Mouse (Mus musculus): Measurements from ENCODE around the gene Asap3. TPM values are rescaled to one million over a fixed set of nuclear protein-coding genes. Genes with fewer than 3 reads are reported as not detected.
A peak's percentile ranks its signal among the peaks of the same experiment; 100 is the strongest.

The Asap3 gene
- polyA plus RNA-seq, 1 experiment from 2014 or later: 1.5 TPM

DNA sequence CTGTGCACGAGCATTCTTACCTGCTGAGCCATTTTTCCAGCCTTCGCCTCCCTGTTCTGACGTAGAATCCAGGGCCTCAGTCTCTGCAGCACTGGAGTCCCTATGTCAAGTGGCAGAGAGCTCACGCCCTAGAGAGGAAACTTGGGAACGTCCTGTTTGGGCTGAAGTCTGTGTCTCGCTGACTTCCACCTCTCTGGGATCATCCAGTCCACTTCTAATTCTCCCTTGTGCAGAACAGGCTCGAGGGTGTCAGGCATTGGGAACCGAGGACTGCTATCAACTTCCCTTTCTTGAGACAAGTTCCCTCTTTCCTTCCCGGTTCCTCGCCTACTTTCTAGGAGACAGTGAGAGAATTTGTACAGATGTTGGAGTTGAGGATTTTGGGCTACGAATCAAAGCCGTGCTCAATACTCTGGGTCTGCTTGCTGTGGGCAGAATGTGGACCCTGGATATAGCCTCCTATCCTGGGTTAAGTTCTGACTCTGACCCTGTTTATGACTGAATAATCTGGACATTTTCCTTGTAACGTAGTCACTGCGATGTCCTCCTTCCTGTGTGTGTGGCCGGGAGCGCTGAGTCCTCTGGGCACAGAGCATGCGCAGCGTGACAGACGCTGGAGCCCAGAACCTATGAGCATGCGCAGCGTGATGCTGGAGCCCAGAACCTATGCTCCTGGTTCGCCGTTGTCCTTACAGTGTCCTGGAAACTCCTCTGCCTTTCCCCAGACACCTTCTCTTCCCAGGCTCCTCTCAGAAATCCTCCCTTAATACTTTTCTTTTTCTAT is 18.7 kb downstream of the Asap3 start:
- Histone ChIP-seq H3K9ac (ENCODE audit: low read length) (no peak overlapping the region), H3K27me3 (ENCODE audit: control insufficient read depth, insufficient read depth, low read length) (no peaks in the 10 kb centered on the region), H3K4me2 (ENCODE audit: low read length) (no peak overlapping the region), H3K9me3 (ENCODE audit: control insufficient read depth, low read length) (no peaks in the 10 kb centered on the region), H3K27ac (replicated peaks in 1 of 2; ENCODE audit: control insufficient read depth in 1 of 2, insufficient read depth in 1 of 2, low read depth in 2 of 2, low read length in 2 of 2) (no peak overlapping the region), H3K4me3 (ENCODE audit: control insufficient read depth in 1 of 2, insufficient read depth in 1 of 2, low read depth in 1 of 2, low read length in 2 of 2) (no peak overlapping the region), H3K36me3 (ENCODE audit: control insufficient read depth, insufficient read depth, low read length) (no peaks in the 10 kb centered on the region), H3K4me1 (ENCODE audit: control insufficient read depth in 2 of 2, insufficient read depth in 2 of 2, low read length in 2 of 2) (peaks cover 12 to 13% of the 10 kb centered on the region in 2 experiments; a peak in 3 of 4 replicates)
- no peak for ATAC-seq (ENCODE audit: insufficient number of reproducible peaks, insufficient read depth, low FRiP score, low read depth)
- WGBS: 75% methylated on average over 23 of the region's 23 CpGs

DNA sequence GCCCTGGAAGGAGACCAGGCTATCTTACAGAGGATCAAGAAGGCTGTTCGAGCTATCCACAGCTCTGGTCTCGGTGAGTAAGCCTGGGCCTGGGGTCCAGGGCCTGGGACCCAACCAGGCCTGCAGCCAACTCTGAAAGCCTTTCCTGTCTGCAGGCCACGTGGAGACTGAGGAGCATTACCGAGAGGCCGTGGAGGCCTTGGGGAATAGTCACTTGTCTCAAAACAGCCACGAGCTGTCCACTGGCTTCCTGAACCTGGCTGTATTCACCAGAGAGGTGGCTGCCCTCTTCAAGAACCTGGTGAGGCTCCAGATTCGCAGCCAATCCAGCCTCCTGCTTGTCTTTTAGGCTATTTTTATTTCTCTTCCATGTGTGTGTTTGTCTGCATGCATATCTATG is 21.2 kb downstream of the Asap3 start:
- no peak overlapping the region for H3K9ac ChIP-seq (ENCODE audit: low read length)
- ATAC-seq (ENCODE audit: insufficient number of reproducible peaks, insufficient read depth, low FRiP score, low read depth): no peak
- 48% methylated on average over 7 of the region's 7 CpGs for WGBS

DNA sequence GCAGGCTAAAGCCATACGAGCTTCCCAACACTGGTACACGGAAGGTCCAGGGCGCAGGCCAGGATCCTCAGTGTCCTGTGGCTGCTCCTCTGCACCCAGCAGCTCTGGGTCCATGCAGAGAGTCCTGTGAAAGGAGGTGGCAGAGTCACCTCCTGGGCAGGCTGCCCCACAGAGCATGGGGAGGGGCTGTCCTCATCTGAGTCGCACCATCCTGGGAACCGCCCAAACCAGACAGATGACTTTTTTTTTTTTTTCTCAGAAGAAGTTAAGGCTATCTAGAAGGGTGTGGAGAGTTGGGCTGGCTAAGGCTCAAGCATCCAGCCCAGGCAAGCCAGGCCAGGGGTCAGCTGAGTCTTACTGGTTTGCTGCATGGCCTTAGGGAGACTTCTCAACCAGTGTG is 22.5 kb downstream of the Asap3 start:
- Histone ChIP-seq H3K4me1 (ENCODE audit: control insufficient read depth in 2 of 2, insufficient read depth in 2 of 2, low read length in 2 of 2) (peaks cover 4 to 6% of the 10 kb centered on the region in 2 experiments; a peak in 3 of 4 replicates), H3K27me3 (ENCODE audit: control insufficient read depth, insufficient read depth, low read length) (no peaks in the 10 kb centered on the region), H3K4me2 (ENCODE audit: low read length) (no peak overlapping the region), H3K9me3 (ENCODE audit: control insufficient read depth, low read length) (no peaks in the 10 kb centered on the region), H3K27ac (replicated peaks in 1 of 2; ENCODE audit: control insufficient read depth in 1 of 2, insufficient read depth in 1 of 2, low read depth in 2 of 2, low read length in 2 of 2) (no peak overlapping the region), H3K9ac (ENCODE audit: low read length) (no peak overlapping the region), H3K36me3 (ENCODE audit: control insufficient read depth, insufficient read depth, low read length) (no peaks in the 10 kb centered on the region), H3K4me3 (ENCODE audit: control insufficient read depth in 1 of 2, insufficient read depth in 1 of 2, low read depth in 1 of 2, low read length in 2 of 2) (no peak overlapping the region)
- ATAC-seq (ENCODE audit: insufficient number of reproducible peaks, insufficient read depth, low FRiP score, low read depth): no peak
- 74% methylated on average over 5 of the region's 5 CpGs for WGBS

More for the DNA sequence above, 21.2 kb downstream of the Asap3 start:
- Histone ChIP-seq H3K9me3 (ENCODE audit: control insufficient read depth, low read length) (no peaks in the 10 kb centered on the region), H3K27ac (replicated peaks in 1 of 2; ENCODE audit: control insufficient read depth in 1 of 2, insufficient read depth in 1 of 2, low read depth in 2 of 2, low read length in 2 of 2) (no peak overlapping the region), H3K27me3 (ENCODE audit: control insufficient read depth, insufficient read depth, low read length) (no peaks in the 10 kb centered on the region), H3K36me3 (ENCODE audit: control insufficient read depth, insufficient read depth, low read length) (no peaks in the 10 kb centered on the region), H3K4me3 (ENCODE audit: control insufficient read depth in 1 of 2, insufficient read depth in 1 of 2, low read depth in 1 of 2, low read length in 2 of 2) (no peak overlapping the region), H3K4me2 (ENCODE audit: low read length) (no peak overlapping the region), H3K4me1 (ENCODE audit: control insufficient read depth in 2 of 2, insufficient read depth in 2 of 2, low read length in 2 of 2) (peaks cover 4 to 6% of the 10 kb centered on the region in 2 experiments; a peak in 3 of 4 replicates)

DNA sequence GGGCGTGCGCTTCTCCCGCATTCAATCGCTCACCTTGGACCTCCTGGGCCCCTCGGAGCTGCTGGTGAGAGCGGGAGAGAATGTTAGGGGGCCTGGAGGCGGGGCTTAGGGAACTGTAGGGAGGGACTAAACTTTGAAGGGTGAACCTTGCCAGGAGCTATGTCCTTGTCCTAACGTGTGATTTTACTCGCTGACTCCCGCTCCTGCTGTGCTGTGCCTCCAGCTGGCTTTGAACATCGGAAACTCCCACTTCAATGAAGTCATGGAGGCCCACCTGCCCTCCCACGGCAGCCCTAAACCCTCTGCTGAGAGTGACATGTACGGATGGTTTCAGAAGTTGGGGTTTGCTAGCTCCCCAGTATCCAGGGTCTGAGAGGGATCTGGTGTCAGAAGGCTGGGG is 32.5 kb downstream of the Asap3 start:
- no peak for ATAC-seq (ENCODE audit: insufficient number of reproducible peaks, insufficient read depth, low FRiP score, low read depth)
- Histone ChIP-seq H3K36me3 (ENCODE audit: control insufficient read depth, insufficient read depth, low read length) (no peaks in the 10 kb centered on the region; the same call in 1 of the 2 replicates), H3K4me3 (ENCODE audit: control insufficient read depth in 1 of 2, insufficient read depth in 1 of 2, low read depth in 1 of 2, low read length in 2 of 2) (no peak overlapping the region; a peak in 1 of 4 replicates), H3K27me3 (ENCODE audit: control insufficient read depth, insufficient read depth, low read length) (peaks cover 29% of the 10 kb centered on the region), H3K9me3 (ENCODE audit: control insufficient read depth, low read length) (0 out of 2 replicates have a peak, but pooled peaks cover 2% of the 10 kb centered on the region), H3K27ac (replicated peaks in 1 of 2; ENCODE audit: control insufficient read depth in 1 of 2, insufficient read depth in 1 of 2, low read depth in 2 of 2, low read length in 2 of 2) (no peak overlapping the region), H3K4me1 (ENCODE audit: control insufficient read depth in 2 of 2, insufficient read depth in 2 of 2, low read length in 2 of 2) (peaks cover 3 to 7% of the 10 kb centered on the region in 2 experiments; a peak in 2 of 4 replicates), H3K9ac (ENCODE audit: low read length) (0 out of 2 replicates have a peak overlapping the region, but pooled peaks have one; percentile 16), H3K4me2 (ENCODE audit: low read length) (peak overlapping the region; percentile 48)
- WGBS: 17% methylated on average over 13 of the region's 13 CpGs

DNA sequence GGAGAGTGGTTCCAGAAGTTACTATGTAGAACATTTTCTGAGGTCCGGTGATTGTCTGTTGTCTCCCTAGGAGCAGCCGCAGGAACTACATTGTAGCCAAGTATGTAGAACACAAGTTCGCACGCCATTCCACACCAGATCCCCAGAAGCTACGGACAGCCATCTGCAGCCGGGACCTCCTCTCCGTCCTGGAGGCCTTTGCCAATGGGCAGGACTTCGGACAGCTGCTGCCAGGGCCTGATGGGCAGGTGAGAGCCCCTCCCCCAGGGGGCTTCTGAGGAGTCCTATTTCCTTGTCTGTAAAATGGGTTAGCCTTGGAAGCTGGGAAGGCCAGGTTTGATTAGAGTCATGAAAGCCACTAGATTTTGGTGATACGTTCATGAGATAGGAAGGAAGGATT is 32.9 kb downstream of the Asap3 start:
- H3K4me1 ChIP-seq (ENCODE audit: control insufficient read depth in 2 of 2, insufficient read depth in 2 of 2, low read length in 2 of 2): peaks cover 3 to 7% of the 10 kb centered on the region in 2 experiments; a peak in 2 of 4 replicates
- no peak overlapping the region for H3K27ac ChIP-seq (replicated peaks in 1 of 2; ENCODE audit: control insufficient read depth in 1 of 2, insufficient read depth in 1 of 2, low read depth in 2 of 2, low read length in 2 of 2)
- no peak overlapping the region for H3K4me2 ChIP-seq (ENCODE audit: low read length)
- no peaks in the 10 kb centered on the region; the same call in 1 of the 2 replicates for H3K36me3 ChIP-seq (ENCODE audit: control insufficient read depth, insufficient read depth, low read length)
- no peak overlapping the region for H3K9ac ChIP-seq (ENCODE audit: low read length)
- ATAC-seq (ENCODE audit: insufficient number of reproducible peaks, insufficient read depth, low FRiP score, low read depth): no peak
- H3K27me3 ChIP-seq (ENCODE audit: control insufficient read depth, insufficient read depth, low read length): peaks cover 29% of the 10 kb centered on the region
- 0 out of 2 replicates have a peak, but pooled peaks cover 2% of the 10 kb centered on the region for H3K9me3 ChIP-seq (ENCODE audit: control insufficient read depth, low read length)
- no peak overlapping the region for H3K4me3 ChIP-seq (ENCODE audit: control insufficient read depth in 1 of 2, insufficient read depth in 1 of 2, low read depth in 1 of 2, low read length in 2 of 2)
- WGBS: 73% methylated on average over 9 of the region's 9 CpGs

DNA sequence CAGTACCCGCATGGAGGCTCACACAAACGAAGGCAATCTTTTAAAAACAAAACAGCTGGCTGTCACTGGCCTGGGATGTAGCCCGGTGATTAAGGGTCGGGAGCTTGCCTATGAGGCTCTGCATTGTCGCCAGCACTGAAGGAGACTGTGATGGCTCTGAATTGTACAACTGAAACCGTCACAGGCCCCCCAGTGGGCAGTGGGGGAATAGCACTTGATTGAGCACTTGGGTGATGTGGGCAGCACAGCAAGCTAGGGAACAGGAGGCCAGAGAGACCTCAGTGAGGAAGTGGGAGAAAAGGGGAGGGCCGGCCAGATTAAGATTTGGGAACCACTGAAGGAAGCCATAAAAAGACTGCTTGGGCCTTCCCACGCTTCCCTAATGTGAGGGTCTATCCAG is 33.5 kb downstream of the Asap3 start:
- H3K36me3 ChIP-seq (ENCODE audit: control insufficient read depth, insufficient read depth, low read length): no peaks in the 10 kb centered on the region; the same call in 1 of the 2 replicates
- H3K4me2 ChIP-seq (ENCODE audit: low read length): no peak overlapping the region
- WGBS: 23% methylated on average over 8 of the region's 8 CpGs
- H3K9me3 ChIP-seq (ENCODE audit: control insufficient read depth, low read length): 0 out of 2 replicates have a peak, but pooled peaks cover 2% of the 10 kb centered on the region
- H3K27me3 ChIP-seq (ENCODE audit: control insufficient read depth, insufficient read depth, low read length): peaks cover 29% of the 10 kb centered on the region
- H3K27ac ChIP-seq (replicated peaks in 1 of 2; ENCODE audit: control insufficient read depth in 1 of 2, insufficient read depth in 1 of 2, low read depth in 2 of 2, low read length in 2 of 2): no peak overlapping the region
- no peak overlapping the region for H3K9ac ChIP-seq (ENCODE audit: low read length)
- no peak for ATAC-seq (ENCODE audit: insufficient number of reproducible peaks, insufficient read depth, low FRiP score, low read depth)
- H3K4me3 ChIP-seq (ENCODE audit: control insufficient read depth in 1 of 2, insufficient read depth in 1 of 2, low read depth in 1 of 2, low read length in 2 of 2): no peak overlapping the region
- peaks cover 3 to 7% of the 10 kb centered on the region in 2 experiments; a peak in 2 of 4 replicates for H3K4me1 ChIP-seq (ENCODE audit: control insufficient read depth in 2 of 2, insufficient read depth in 2 of 2, low read length in 2 of 2)

DNA sequence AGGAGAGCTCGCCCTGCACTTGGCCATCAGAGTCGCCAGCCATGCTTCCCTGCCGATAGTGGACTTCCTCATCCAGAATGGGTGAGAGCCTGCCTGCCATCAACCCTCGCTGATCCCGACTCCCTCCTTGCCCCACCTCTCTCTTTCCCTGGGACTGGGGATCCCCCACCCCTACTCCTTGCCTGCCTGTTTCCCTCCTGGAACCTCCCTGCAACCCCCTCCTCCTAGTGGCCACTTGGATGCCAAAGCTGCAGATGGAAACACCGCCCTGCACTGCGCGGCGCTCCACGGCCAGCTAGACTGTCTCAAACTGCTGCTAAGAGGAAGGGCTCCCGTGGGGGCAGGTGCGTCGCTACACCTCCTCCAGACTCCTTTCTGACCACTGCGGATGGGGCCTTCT is 34.0 kb downstream of the Asap3 start:
- Histone ChIP-seq H3K9me3 (ENCODE audit: control insufficient read depth, low read length) (0 out of 2 replicates have a peak, but pooled peaks cover 2% of the 10 kb centered on the region), H3K4me1 (ENCODE audit: control insufficient read depth in 2 of 2, insufficient read depth in 2 of 2, low read length in 2 of 2) (peaks cover 3 to 12% of the 10 kb centered on the region in 2 experiments; a peak in 2 of 4 replicates), H3K27me3 (ENCODE audit: control insufficient read depth, insufficient read depth, low read length) (peaks cover 29% of the 10 kb centered on the region), H3K27ac (replicated peaks in 1 of 2; ENCODE audit: control insufficient read depth in 1 of 2, insufficient read depth in 1 of 2, low read depth in 2 of 2, low read length in 2 of 2) (no peak overlapping the region), H3K4me2 (ENCODE audit: low read length) (no peak overlapping the region), H3K4me3 (ENCODE audit: control insufficient read depth in 1 of 2, insufficient read depth in 1 of 2, low read depth in 1 of 2, low read length in 2 of 2) (no peak overlapping the region), H3K9ac (ENCODE audit: low read length) (no peak overlapping the region), H3K36me3 (ENCODE audit: control insufficient read depth, insufficient read depth, low read length) (no peaks in the 10 kb centered on the region; the same call in 1 of the 2 replicates)
- 61% methylated on average over 14 of the region's 14 CpGs for WGBS
- no peak for ATAC-seq (ENCODE audit: insufficient number of reproducible peaks, insufficient read depth, low FRiP score, low read depth)

All from heart, embryonic 14.5 days (tissue).